ENCODE assay signal across 14 mouse cellular contexts in genomic region chr12:91040267-91040905, GRCm38 (mm10).
DNase-seq lines count a peak whose midpoint lies in the region; ATAC-seq lines count a peak whose summit lies in the region.
"Had no signal": no experiment of that assay in that cellular context is flagged by ENCODE, and none has a peak within 500 bp of the region (broad histone marks: within the 10 kb centered on the region; RNA-seq: fewer than 3 reads in every experiment).

No protein-coding gene starts in this region.

- WGBS in midbrain, embryonic 14.5 days: 62% methylated on average over 7 of the region's 7 CpGs
- WGBS in midbrain, embryonic 15.5 days: 62% methylated on average over 7 of the region's 7 CpGs

- H3K4me1 ChIP-seq in midbrain, embryonic 14.5 days (ENCODE audit: control insufficient read depth, insufficient read depth, low read length): no peaks in the 10 kb centered on the region
- no peaks in the 10 kb centered on the region for H3K4me1 ChIP-seq in midbrain, embryonic 15.5 days
- H3K4me1 ChIP-seq: liver, embryonic 15.5 days had no signal

- H3K9me3 ChIP-seq in midbrain, embryonic 14.5 days (ENCODE audit: control insufficient read depth, low read length): no peaks in the 10 kb centered on the region
- no peaks in the 10 kb centered on the region for H3K9me3 ChIP-seq in midbrain, embryonic 15.5 days
- H3K9me3 ChIP-seq: liver, embryonic 15.5 days had no signal

- H3K36me3 ChIP-seq in midbrain, embryonic 14.5 days (ENCODE audit: control insufficient read depth, insufficient read depth, low read length): no peaks in the 10 kb centered on the region
- H3K36me3 ChIP-seq in midbrain, embryonic 15.5 days (replicated peaks): no peaks in the 10 kb centered on the region
- H3K36me3 ChIP-seq: liver, embryonic 15.5 days had no signal

- no peak overlapping the region for H3K27ac ChIP-seq in midbrain, embryonic 14.5 days (replicated peaks; ENCODE audit: low read depth, low read length)
- H3K27ac ChIP-seq in midbrain, embryonic 15.5 days: no peak overlapping the region
- H3K27ac ChIP-seq: liver, embryonic 15.5 days had no signal

- no peak overlapping the region for H3K4me3 ChIP-seq in midbrain, embryonic 14.5 days (replicated peaks; ENCODE audit: low read depth, low read length)
- no peak overlapping the region for H3K4me3 ChIP-seq in midbrain, embryonic 15.5 days
- H3K4me3 ChIP-seq: layer of hippocampus, adult 2 months; liver, embryonic 15.5 days had no signal

- peak; percentile 32 to 34 for DNase-seq in heart, adult 18-20 months
- no peak for DNase-seq in heart, postnatal 14 days
- peak; percentile 33 for DNase-seq in midbrain, embryonic 14.5 days
- DNase-seq in gonadal fat pad, adult 2 months (ENCODE audit: low read depth): peak; percentile 36
- no peak for DNase-seq in urinary bladder, adult 2 months (ENCODE audit: low spot score)
- DNase-seq in adrenal gland, postnatal 4 days (ENCODE audit: low spot score in 2 of 2): no peak
- DNase-seq: adrenal gland, adult 8-10 months; cerebellum, adult 11 months; kidney, adult 8-10 months; lung, postnatal 36 days; thymus, adult 2 months had no signal

- no peaks in the 10 kb centered on the region for H3K27me3 ChIP-seq in midbrain, embryonic 14.5 days (ENCODE audit: control insufficient read depth, insufficient read depth, low read length)
- no peaks in the 10 kb centered on the region for H3K27me3 ChIP-seq in midbrain, embryonic 15.5 days (replicated peaks)
- H3K27me3 ChIP-seq: liver, embryonic 15.5 days had no signal

- H3K9ac ChIP-seq in midbrain, embryonic 14.5 days (replicated peaks; ENCODE audit: low read length): no peak overlapping the region
- no peak overlapping the region for H3K9ac ChIP-seq in midbrain, embryonic 15.5 days
- H3K9ac ChIP-seq: liver, embryonic 15.5 days had no signal

- intact Hi-C loops in heart, postnatal 14 days (cut with DNase I): no loop called here

- H3K4me2 ChIP-seq in midbrain, embryonic 14.5 days (ENCODE audit: low read length): no peak overlapping the region
- H3K4me2 ChIP-seq in midbrain, embryonic 15.5 days: no peak overlapping the region
- H3K4me2 ChIP-seq: liver, embryonic 15.5 days had no signal

- ATAC-seq in midbrain, embryonic 14.5 days (ENCODE audit: low FRiP score, low TSS enrichment): no peak
- no peak for ATAC-seq in midbrain, embryonic 15.5 days (replicated peaks)

Comparison
In these comparisons a context has a peak if more than half of its experiments do, and no peak if none do; other contexts are left out.
1. DNase-seq: peak in heart, adult 18-20 months (2 of 2), midbrain, embryonic 14.5 days (single experiment) and gonadal fat pad, adult 2 months (single experiment); none in heart, postnatal 14 days (0 of 2), urinary bladder, adult 2 months (single experiment) and adrenal gland, postnatal 4 days (0 of 2).